Mouse (Mus musculus) hindbrain, embryonic 10.5 days (tissue): Measurements from ENCODE around the gene Gk. TPM values are rescaled to one million over a fixed set of nuclear protein-coding genes. Genes with fewer than 3 reads are reported as not detected.
A peak's percentile ranks its signal among the peaks of the same experiment; 100 is the strongest.

Experiments used
- DNase-seq: peaks from one replicate; pipeline ENCODE4 v3.0.0-alpha.2; 2017; ENCODE audit warnings: low spot score
- H3K27ac ChIP-seq: fragments of 300-500 bp; sonication (generic); 2 replicates; pipeline ENCODE4 v1.5.1; 2016; ENCODE audit warnings: mild to moderate bottlenecking, moderate library complexity
- H3K27me3 ChIP-seq: fragments of 300-500 bp; sonication (generic); 2 replicates; pipeline ENCODE4 v1.6.1; 2016; ENCODE audit warnings: mild to moderate bottlenecking; ENCODE audit not compliant: poor library complexity, insufficient read depth, severe bottlenecking
- H3K36me3 ChIP-seq: fragments of 300-500 bp; sonication (generic); 2 replicates; pipeline ENCODE4 v1.6.1; 2016; ENCODE audit warnings: mild to moderate bottlenecking, moderate library complexity
- H3K4me1 ChIP-seq: fragments of 300-500 bp; sonication (generic); replicated peaks from 2 replicates; pipeline ENCODE4 v1.6.1; 2016; ENCODE audit warnings: mild to moderate bottlenecking
- H3K4me3 ChIP-seq: fragments of 300-500 bp; sonication (generic); 2 replicates; pipeline ENCODE4 v1.5.1; 2016; ENCODE audit warnings: mild to moderate bottlenecking, moderate library complexity
- H3K9me3 ChIP-seq: fragments of 300-500 bp; sonication (generic); 2 replicates; pipeline ENCODE4 v1.6.1; 2016; ENCODE audit warnings: mild to moderate bottlenecking, moderate library complexity
- WGBS: fragments of 180-500 bp; shearing (Covaris S2); methylation state at CpG from one replicate; pipeline ENCODE4 v1.1.7; 2016; 5-methylcytosine and 5-hydroxymethylcytosine counted together
- polyA plus RNA-seq: library from polyadenylated mRNA; unstranded; fragments of >200 nt; fragmentation: Nextera tagmentation; extraction: Ambion mirVana; gene quantifications from 2 replicates; pipeline ENCODE4 v1.2.1, GENCODE M21; 2016

The Gk gene
- 6.1 and 8.9 TPM in 2 replicates for polyA plus RNA-seq

DNA sequence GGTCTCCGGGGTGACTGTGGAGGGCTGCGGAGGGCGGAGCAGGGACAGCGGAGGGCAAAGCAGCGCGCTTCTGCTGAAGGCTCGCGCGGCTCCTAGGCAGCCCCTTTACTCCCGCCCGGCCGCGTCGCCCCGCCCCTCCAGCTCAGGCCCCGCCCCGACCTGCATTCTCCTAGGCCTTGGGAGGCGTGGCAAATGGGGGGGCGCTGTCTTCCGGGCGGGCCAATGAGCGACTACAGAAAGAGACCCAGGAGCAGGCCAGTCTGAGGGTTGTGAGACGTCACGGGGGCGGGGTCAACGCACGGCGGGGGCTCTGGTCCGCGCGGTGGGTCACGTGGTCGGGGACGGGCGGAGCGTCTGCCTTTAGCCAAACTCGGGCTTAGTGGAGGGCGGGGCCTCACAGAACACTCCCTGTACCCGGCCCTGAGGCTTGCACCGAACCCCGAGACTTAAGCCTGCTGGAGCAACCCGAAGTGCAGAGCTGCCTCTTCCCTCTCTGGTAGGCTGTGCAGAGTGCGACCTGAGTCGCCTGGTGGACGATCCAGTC is at the start of gene Gk:
Gene Gk (minus strand): TSS at position 276 of the 544 bp plus-strand sequence.
- Histone ChIP-seq H3K4me1 (no peaks in the 10 kb centered on the region), H3K27ac (peak within 1 kb of the TSS; percentile 90), H3K36me3 (no peaks in the 10 kb centered on the region), H3K27me3 (no peaks in the 10 kb centered on the region), H3K9me3 (no peaks in the 10 kb centered on the region), H3K4me3 (peak within 1 kb of the TSS; percentile 57)
- WGBS = 18% methylated on average over 45 of the region's 45 CpGs
- peak; percentile 95 for DNase-seq

DNA sequence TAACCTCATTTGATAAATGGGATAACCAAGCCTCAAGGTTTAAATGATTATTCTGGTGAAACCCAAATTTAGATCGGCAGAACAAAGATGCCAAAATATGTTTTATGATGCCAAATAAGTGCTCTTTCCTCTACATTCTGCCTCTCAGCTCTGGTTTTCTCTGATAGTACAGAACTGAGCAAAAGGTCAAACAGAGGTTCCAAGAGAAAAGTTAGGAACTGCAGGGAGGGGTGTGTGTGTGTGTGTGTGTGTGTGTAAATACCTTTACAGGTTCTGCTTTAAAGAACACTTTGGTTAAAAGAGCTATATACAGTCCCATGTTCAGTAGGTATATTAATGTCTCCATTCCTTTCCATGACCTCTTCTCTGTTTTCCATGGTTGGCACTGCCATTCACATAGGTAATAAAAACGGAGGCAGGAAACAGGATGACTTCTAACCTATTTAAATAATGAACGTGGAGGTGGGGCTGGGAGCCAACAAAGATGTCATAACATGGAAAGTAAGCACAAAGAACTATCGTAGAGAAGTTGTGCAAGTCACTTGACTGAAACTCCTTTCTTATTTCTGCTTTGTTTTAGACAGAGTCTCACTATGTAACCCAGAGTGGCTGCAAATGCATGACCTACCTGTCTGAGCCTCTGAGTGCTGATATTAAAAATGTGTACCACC is 28.2 kb upstream of the Gk start:
- Histone ChIP-seq H3K27me3 (no peaks in the 10 kb centered on the region), H3K27ac (no peak overlapping the region), H3K36me3 (no peaks in the 10 kb centered on the region), H3K4me1 (no peaks in the 10 kb centered on the region), H3K9me3 (0 out of 2 replicates have a peak, but pooled peaks cover 3% of the 10 kb centered on the region), H3K4me3 (no peak overlapping the region)
- 83% methylated on average over 4 of the region's 4 CpGs for WGBS
- DNase-seq = no peak

DNA sequence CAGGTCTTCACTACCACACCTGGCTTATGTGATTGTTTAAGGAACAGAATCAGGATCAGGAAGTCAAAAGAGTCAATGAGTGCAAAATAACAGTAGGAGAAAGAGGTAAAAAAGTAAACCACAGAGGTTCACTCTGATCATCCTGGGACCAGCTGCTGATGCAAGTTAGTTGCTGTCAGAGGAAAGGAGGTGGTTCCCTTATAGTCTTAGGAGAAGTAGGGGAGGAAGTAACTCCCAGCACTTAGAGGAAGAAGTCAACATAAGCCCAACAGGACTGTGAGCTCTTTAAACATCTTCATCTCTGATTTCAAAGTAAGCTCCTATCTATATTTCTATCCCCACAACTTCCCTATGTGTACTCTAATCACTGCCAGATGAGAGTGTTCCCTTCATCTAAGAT is 26.4 kb upstream of the Gk start:
- Histone ChIP-seq H3K4me1 (no peaks in the 10 kb centered on the region), H3K27me3 (no peaks in the 10 kb centered on the region), H3K27ac (no peak overlapping the region), H3K36me3 (no peaks in the 10 kb centered on the region), H3K4me3 (no peak overlapping the region), H3K9me3 (no peaks in the 10 kb centered on the region)
- DNase-seq = no peak

DNA sequence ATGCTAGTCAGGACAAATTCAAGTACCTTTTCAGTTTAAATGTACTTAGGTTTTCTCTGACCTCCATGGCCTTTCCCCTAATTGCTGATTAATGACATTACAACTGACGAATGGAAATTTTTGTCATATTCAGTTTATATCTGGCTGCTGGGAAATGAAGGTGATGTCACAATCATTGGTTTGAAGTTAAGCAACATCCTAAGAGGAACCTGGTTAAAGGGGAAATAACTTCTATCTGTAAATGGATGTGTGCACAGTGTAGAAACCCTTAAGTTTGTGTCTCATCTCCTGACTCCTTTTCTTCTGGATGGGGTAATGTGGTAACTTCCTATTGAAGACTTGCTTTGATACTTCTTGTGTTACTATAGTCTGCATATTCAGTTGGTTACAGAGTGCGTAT is 20.8 kb upstream of the Gk start:
- Histone ChIP-seq H3K4me3 (no peak overlapping the region), H3K27ac (no peak overlapping the region), H3K9me3 (peaks cover 3% of the 10 kb centered on the region; the same call in 1 of the 2 replicates), H3K36me3 (no peaks in the 10 kb centered on the region), H3K27me3 (no peaks in the 10 kb centered on the region), H3K4me1 (no peaks in the 10 kb centered on the region)
- WGBS = 90% methylated on average over 2 of the region's 2 CpGs
- no peak for DNase-seq

DNA sequence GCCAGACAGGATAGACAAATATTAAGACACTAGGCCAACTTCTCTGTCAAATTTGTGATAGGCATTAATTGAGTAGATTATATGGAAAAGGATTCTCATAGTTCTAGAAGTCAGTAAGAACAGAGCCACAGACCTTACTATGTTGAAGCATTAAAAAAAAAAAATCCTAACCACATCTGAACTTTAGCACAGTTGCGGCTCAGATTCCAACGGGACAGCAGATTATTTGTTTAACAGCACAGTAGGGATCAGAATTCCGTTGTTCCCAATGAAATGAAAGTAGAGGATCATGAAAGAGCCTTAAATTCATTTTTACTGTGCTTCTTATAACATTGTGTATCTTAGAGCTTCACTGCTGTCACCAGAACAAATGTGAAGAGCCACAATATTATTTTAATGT is 1.7 kb upstream of the Gk start:
- Histone ChIP-seq H3K27me3 (no peaks in the 10 kb centered on the region), H3K4me3 (no peak overlapping the region), H3K4me1 (no peaks in the 10 kb centered on the region), H3K27ac (no peak overlapping the region), H3K9me3 (no peaks in the 10 kb centered on the region), H3K36me3 (no peaks in the 10 kb centered on the region)
- DNase-seq = no peak
- 73% methylated on average over 3 of the region's 3 CpGs for whole genome bisulfite sequencing

DNA sequence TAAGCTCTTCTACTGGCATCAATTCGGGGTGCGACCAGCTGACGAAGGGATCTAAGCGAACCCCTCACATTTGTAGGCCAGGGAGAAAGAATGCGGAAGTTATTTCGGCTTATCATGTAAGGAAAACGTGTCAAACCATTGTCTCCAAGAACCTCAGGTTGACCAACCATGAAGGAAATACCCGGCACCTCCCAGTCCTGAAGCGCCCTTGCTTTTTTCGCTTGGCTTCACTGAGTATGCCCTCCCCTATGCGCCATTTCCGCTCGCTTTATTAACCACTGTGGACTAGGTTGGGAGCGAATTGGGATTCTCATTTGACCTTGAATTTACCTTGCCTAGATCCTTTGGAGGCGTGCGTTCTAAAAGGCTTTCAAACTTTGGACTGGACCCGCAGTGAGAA is 522 bp upstream of the Gk start:
- 27% methylated on average over 17 of the region's 17 CpGs for WGBS
- no peaks in the 10 kb centered on the region for H3K9me3 ChIP-seq
- peak overlapping the region; percentile 90 for H3K27ac ChIP-seq
- peak overlapping the region; percentile 57 for H3K4me3 ChIP-seq
- no peaks in the 10 kb centered on the region for H3K4me1 ChIP-seq
- no peaks in the 10 kb centered on the region for H3K27me3 ChIP-seq
- no peaks in the 10 kb centered on the region for H3K36me3 ChIP-seq
- DNase-seq = no peak

DNA sequence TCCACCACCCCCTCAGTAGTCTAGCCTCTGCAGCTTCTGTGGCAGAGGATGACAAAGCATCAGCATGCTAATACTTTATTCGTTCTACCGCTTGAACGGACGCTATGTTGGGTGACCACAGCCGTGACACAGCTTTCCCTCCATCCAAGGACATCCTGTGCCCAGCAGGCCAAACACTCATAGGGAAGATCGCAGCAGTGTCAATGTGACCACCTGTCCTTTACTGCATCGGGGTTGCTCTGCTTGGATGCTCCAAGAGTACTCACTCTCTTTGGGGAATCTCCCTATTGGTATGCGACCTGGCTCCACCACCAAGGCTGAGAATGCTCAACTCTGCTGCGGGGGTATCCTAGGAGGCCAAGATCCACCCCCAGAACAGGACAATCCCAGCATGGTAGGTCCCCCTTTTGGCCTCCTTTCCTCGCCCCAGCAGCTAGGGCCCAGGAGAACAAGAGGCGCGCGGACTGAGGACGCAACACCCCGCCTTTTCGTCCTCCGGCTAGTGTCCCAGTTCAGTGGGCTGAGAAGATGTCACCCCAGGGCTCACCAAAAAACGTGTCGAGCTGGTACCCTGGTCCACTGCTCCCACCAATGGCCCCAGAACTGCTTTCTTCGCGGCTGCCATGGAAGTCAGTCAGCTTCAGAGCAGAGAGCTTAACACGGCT is 608 bp downstream of the Gk start:
- WGBS = 18% methylated on average over 22 of the region's 22 CpGs
- H3K9me3 ChIP-seq = no peaks in the 10 kb centered on the region
- H3K36me3 ChIP-seq = no peaks in the 10 kb centered on the region
- peak overlapping the region; percentile 57 for H3K4me3 ChIP-seq
- H3K27ac ChIP-seq = peak overlapping the region; percentile 84
- no peaks in the 10 kb centered on the region for H3K27me3 ChIP-seq
- H3K4me1 ChIP-seq = no peaks in the 10 kb centered on the region
- no peak for DNase-seq

DNA sequence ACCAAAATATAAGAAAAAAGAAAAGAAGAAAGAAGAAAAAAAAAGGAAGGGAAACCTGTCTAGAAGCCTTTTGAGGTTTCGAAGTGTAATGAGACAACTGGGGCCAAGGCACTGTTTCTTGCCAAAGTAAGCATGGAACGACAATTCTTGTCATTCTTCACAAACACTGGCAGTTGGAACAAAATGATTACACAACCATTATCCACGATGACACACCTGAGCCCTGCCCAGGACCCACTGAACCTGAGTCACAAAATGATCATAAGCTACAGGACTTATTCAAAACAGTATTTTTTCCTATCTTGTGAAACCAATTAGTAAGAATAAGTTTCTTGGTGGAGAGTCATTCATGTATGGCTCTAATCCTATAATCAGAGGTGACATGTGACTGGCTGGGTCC is 5.3 kb downstream of the Gk start:
- Histone ChIP-seq H3K27ac (no peak overlapping the region), H3K4me1 (no peaks in the 10 kb centered on the region), H3K4me3 (no peak overlapping the region), H3K27me3 (no peaks in the 10 kb centered on the region), H3K9me3 (no peaks in the 10 kb centered on the region), H3K36me3 (no peaks in the 10 kb centered on the region)
- no peak for DNase-seq
- 88% methylated on average over 3 of the region's 3 CpGs for WGBS

DNA sequence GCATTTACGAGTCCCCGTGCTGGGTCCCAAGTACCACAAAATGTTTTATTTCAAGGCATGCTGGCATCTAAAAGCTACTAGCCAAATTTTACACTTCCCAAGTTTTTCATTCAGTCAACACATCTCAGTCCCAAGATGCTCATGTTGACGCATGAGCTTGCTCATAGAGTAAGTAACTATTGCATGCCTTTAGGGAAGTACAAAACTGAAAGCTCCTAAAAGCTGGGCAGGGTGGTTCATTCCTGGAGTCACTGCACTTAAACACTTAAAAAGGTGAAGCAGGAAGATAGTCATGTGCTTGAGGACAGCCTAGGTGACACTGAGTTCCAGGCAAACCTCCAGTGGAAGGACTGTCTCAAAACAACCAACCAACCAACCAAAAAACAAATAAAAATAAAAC is 5.9 kb downstream of the Gk start:
- WGBS = 96% methylated on average over 3 of the region's 3 CpGs
- no peaks in the 10 kb centered on the region for H3K4me1 ChIP-seq
- no peaks in the 10 kb centered on the region for H3K36me3 ChIP-seq
- H3K9me3 ChIP-seq = no peaks in the 10 kb centered on the region
- H3K27me3 ChIP-seq = no peaks in the 10 kb centered on the region
- H3K4me3 ChIP-seq = no peak overlapping the region
- no peak overlapping the region for H3K27ac ChIP-seq
- no peak for DNase-seq

DNA sequence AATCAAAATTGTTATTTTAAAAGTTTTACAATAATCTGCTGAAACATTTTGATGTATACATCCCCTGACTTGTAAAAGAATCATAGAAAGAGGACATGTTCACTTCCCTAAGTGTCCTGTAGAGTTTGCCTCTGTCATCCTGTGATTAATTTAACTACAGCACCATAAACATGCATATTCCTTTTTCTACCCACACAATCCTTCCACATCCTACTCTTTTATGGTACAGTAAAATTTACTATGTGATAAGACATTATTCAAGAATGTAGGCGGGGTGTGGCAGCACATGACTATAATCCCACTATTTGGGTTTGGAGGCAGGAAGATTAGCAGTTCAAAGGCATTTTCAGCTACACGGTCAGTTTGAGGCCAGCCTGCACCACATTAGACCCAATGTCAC is 8.0 kb downstream of the Gk start:
- H3K9me3 ChIP-seq = no peaks in the 10 kb centered on the region
- DNase-seq = no peak
- H3K36me3 ChIP-seq = no peaks in the 10 kb centered on the region
- no peaks in the 10 kb centered on the region for H3K27me3 ChIP-seq
- H3K27ac ChIP-seq = no peak overlapping the region
- H3K4me3 ChIP-seq = no peak overlapping the region
- H3K4me1 ChIP-seq = no peaks in the 10 kb centered on the region
- WGBS = 91% methylated on average over 2 of the region's 2 CpGs

DNA sequence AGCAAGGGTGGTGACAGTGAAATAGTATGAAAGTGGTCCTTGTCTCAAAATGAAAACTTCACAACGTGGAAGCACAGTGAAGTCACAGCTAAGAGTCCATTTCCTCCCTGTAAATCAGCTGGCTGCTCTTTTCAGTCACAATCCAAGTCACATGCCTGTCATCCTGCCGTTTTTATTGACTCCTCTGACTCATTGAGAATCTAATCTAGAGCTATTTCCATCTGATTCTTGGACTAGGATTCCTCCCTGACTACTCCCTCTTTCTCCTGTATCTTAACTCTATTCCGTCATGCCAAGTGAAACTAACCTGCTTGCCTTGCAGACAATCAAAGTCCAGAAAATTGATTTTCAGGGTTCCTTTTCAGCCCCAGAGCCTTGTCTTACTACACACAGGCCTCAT is 20.6 kb downstream of the Gk start:
- Histone ChIP-seq H3K9me3 (no peaks in the 10 kb centered on the region), H3K36me3 (no peaks in the 10 kb centered on the region), H3K27ac (no peak overlapping the region), H3K27me3 (no peaks in the 10 kb centered on the region), H3K4me3 (no peak overlapping the region), H3K4me1 (no peaks in the 10 kb centered on the region)
- WGBS = 59% methylated on average over 3 of the region's 3 CpGs
- DNase-seq = no peak

DNA sequence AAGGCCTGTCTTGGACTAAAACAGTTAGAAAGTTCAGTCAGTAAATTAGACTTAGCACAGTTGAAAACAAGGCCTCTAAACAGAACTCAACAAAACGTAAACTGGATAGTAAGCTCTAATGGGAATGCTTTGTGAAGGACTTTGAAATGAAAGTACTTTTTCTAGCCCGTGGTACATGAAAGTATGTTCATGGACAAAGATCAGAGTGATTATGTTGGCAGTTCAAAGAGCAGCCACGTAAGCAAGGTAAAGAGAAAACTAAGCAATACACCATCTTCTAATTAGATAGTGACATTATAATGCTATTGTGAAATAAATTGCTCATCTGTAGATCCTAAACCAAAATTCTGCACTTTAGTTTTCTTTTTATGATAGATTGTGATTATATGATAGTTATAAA is 32.8 kb downstream of the Gk start:
- no peaks in the 10 kb centered on the region for H3K4me1 ChIP-seq
- no peaks in the 10 kb centered on the region for H3K36me3 ChIP-seq
- 83% methylated on average over 3 of the region's 3 CpGs for WGBS
- no peaks in the 10 kb centered on the region for H3K27me3 ChIP-seq
- no peaks in the 10 kb centered on the region for H3K9me3 ChIP-seq
- no peak overlapping the region for H3K27ac ChIP-seq
- no peak overlapping the region for H3K4me3 ChIP-seq
- no peak for DNase-seq

DNA sequence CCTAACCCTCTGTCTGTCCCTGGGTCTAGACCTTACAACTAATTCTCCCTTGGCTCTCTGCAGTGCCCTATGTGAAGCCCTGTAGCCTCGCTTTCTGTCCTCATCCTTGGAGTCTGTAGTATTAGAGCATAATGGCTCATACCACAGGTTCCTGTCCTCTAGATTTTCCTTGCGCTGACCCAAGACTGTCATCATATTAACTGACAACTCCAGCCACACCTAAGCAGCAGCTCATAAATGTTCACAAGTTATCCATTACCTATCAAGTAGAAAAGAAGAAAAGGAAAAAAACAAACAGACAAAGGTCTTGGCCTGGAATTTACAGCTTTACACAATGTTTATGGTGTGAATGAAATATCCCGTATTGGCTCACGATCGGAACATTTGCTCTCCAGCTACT is 43.4 kb downstream of the Gk start:
- no peak overlapping the region for H3K4me3 ChIP-seq
- H3K36me3 ChIP-seq = no peaks in the 10 kb centered on the region
- H3K27me3 ChIP-seq = no peaks in the 10 kb centered on the region
- 94% methylated on average over 5 of the region's 5 CpGs for WGBS
- no peak for DNase-seq
- H3K27ac ChIP-seq = no peak overlapping the region
- H3K9me3 ChIP-seq = no peaks in the 10 kb centered on the region
- H3K4me1 ChIP-seq = no peaks in the 10 kb centered on the region
